Mouse (Mus musculus): Measurements from ENCODE around the gene Rbfox2.

DNA sequence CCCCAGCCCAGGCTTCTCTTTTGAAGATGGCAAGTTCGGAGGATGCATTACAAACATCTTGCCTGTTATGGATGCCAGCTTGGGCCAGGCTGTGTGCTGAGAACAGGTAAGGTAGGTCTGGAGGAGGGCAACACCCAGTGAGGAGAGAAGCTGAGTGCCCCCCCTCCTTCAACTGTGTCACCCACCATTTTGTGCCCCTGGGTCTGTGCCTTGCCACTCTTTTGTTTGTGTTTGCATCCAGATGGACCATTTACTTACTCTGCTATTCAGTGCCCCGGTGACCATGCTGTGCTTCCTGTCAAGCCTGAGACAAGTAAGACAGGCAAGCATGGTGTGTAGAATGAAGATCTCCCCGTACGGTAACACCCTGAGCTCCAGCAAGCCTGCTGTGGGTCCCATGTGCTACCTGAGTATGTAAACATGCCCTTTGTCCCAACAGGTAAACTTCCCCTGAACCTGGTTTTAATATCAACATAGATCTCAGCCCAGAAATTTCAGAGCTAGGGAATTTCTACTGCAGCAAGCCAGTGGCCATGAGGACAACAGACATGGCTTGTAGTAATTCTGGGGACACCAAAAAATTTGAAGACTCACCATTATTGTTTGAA, 234.1 kb downstream of the Rbfox2 start:
- TF ChIP-seq POLR2A (IDR thresholded peaks at IDR 0.05; ENCODE audit: low read depth, low read length) (no peak), CTCF (conservative IDR thresholded peaks at IDR 0.05; ENCODE audit: insufficient read depth, insufficient read length, low read depth, low read length) (no peak)
